Mouse (Mus musculus) erythroid progenitor cell, adult 5-6 weeks (primary cell): Measurements from ENCODE around the gene Gng7. TPM values are rescaled to one million over a fixed set of nuclear protein-coding genes. Genes with fewer than 3 reads are reported as not detected.
"Not testable (repeated sequence)": the region's sequence is repeated elsewhere in the genome, so short reads cannot be mapped to it uniquely, and the experiment has no call there.

ENCODE experiments used
- ATAC-seq: replicated peaks from 2 replicates; pipeline ENCODE4 v1.8.0; 2016; ENCODE audit warnings: moderate number of reproducible peaks, mild to moderate bottlenecking, moderate TSS enrichment, inconsistent platforms; ENCODE audit not compliant: poor library complexity, low FRiP score, severe bottlenecking
- total RNA-seq, 2 experiments: library from RNA; stranded (forward) in 1 of 2; stranded (reverse) in 1 of 2; fragments of 150-400 nt in 1 of 2; fragments of 186-747, 209-891 nt in 1 of 2; gene quantifications; 2 replicates each; pipeline versions ENCODE4 v1.2.3 to v1.2.4; 2015 to 2017; ENCODE audit warnings: low replicate concordance in 2 of 2

The Gng7 gene
- total RNA-seq (2015; ENCODE audit: low replicate concordance) (not detected in 2 replicates), total RNA-seq (2017; ENCODE audit: low replicate concordance) (0.38 and 0.90 TPM in 2 replicates)

DNA sequence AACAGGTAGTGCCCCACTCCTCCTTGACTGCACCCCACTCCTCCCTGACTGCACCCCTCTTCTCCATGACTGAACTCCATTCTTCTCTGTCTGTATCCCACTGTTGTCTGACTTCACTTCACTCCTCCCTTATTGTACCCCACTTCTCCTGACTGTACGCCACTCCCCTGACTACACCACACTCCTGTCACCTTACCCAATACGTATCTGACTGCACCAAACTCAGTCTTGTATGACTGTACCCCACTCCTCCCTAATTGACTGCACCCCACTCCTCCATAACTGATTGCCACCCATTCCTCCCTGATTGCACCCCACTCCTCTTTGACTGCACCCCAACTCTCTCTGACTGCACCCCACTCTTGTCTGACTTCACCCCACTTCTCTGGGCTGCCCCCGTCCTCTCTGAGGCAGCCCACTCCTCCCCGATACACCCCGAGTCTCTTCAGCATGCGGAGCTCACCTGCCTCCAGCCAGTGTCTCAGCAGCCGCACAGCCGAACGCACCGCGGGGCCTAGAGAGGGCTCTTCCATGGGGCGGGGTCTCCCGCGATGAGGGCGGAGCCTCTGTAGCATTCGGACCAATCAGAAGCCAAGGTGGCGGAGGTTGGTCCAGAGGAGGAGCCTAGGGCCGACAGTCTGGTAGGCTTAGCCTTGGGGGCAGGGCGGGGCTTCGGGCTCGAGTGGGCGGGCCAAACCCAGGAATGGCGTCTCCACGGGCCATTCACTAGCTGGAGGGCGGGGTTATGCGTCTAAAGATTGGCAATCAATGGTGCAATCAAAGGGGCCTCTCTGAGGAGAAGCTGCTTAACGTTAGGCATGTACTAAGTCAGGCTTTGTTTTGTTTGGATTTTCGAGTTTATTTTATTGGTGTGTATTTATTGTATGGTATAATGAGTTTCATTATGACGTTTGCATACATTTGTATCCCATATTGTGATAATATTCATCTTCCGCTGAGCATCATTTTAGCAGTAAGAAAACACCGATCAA, at the start of gene Gng7:
Gng7 (minus strand) TSS at position 553 of the 992 bp plus-strand sequence.
- peak; percentile 72 for ATAC-seq

DNA sequence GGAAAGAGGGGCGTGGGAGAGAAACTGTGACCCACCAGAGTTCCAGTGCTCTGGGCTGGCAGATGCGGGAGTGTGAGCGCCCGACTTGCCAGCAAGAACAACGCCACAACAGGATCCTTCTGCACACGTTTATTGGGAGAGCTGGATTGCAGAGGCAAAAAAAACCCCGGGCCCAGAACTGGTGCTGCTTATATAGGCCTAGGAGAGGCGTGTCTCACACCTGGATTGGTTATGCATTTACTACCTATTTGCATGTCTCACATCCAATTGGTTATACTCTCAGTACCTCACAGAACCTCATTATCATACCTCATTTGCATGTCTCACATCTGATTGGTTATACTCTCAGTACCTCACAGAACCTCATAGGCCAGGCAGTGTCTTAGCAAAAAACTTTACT, 49.8 kb upstream of the Gng7 start:
- not testable (repeated sequence) for ATAC-seq

DNA sequence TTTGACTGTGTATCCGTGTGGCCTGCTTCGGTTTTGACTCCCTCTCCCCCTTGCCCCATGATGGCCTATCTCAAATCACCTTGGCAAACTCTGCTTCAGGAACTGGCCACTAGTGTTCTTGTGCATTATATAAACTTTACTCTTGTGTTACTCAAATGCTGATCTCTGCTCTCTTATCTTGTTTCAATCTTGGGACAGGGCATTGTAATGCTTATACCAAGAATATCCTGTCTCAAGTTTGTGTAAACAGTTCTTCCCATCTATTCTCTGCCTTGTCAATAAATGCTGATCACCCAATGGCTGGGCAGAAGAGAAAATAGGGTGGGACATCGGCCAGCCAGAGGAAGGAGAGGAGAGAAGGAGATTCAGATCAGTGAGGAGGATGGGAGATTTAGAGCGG, 48.0 kb upstream of the Gng7 start:
- no peak for ATAC-seq

DNA sequence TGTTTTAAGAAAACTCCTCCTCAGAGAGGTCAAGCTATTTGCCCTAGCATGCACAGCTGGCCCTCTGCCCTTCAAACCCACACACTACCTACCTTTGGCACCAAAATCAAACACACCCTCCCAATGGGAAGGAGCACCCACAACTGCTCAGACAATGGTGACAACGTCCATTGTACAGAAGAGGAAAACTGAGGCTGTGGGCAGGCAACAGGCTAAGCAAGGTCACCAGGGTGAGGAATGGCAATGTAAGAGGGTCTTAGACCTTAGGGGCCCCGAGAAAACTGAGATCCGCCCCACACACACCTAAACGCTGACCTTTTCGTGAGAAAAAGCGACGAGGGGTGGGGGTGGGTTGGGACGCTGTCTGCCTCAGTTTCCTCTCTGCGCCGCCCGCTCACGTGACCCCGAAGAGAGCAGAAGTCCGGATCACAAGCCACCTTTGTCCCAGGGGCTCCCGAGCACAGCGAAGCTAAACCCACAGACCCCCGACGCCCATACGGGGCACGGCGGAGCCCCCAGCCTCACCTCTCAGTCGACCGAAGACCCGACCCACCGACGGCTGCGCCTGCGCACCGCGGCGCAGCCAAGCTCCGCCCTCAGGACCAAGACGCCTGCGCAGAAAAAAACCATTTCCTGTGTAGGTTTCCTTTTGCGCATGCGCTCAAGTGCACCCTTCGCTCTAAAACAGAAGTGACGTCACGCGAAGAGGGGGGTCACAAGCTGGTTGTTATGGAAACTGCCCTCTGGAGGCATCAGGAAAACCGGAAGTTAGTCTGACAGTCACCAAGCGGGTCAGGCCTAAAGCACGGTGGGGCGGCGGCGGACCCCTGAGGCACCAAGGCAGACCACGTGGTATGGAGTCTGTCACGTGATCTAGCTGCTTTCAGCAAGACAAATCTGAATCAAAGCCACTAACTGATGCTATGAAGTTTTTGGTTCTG, 45.1 kb upstream of the Gng7 start, which contains the start of gene Sgta:
Sgta (minus strand) TSS at position 579 of the 941 bp plus-strand sequence.
- ATAC-seq, result peak; percentile 89

DNA sequence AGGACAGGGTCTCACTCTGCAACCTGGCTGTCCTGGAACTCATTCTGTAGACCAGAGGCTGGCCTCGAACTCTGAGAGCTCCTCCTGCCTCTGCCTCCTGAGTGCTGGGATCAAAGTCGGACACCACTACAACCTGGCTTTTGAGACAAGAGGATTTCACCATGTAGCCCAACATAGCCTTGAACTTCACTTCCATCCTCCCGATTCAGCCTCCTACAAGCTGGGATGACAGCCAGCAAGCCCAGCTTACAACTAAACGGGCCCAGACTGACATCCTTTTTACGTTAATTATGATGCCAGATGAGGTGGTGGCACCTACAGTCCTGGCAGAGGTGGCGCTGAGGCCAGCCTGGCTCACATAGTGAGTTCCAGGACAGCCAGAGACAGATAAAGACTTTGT, 44.2 kb upstream of the Gng7 start:
- no peak for ATAC-seq

DNA sequence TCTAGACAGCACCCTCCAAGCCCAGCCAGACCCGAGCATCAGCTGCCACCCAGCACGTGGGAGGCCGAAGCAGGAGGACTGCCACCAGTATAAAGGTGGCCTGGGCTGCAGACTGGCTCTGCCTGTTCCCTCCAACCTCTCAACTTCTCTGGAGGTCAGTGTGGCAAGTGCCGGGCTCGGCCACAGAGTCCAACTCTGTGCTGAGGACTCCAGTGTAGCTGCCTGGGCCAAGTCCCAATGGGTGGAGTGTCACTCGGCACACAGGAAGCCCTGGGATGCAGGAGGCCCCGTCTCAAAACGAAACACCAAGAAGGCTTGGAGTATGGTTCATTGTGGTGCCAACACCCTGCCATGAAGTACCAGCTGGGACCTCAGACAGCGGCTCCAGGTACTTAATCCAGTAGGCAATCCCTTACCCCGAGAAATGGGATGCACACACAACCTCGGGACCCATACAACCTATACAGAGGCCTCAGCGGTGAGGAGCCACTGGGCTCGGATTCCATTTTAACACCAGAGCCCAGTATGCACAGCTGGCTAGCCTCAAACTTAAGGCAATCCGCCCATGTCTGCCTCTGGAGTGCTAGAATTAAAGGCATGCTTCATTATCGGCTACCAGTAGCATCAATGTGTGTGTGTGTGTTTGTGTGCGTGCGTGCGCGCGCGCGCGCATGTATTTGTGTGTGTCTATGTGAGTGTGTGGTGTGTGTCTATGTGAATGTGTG, 42.8 kb upstream of the Gng7 start:
- ATAC-seq, result no peak

DNA sequence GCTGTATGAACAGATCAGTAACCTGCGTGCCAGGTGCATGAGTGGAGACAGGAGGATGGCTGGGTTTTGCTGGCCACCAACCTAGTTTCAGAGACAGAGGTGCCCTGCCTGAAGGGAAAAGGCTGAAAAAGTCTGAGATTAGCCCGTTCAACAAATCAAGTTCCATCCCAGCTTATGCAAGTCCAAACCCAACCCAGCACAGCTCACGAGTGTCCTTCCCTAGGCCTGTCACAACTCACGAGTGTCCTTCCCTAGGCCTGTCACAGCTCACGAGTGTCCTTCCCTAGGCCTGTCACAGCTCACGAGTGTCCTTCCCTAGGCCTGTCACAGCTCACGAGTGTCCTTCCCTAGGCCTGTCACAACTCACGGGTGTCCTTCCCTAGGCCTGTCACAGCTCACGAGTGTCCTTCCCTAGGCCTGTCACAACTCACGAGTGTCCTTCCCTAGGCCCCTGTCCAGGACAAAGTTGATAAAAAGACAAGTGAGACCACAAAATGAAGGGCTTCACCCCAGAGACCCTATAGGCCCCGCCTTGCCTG, 41.1 kb upstream of the Gng7 start:
- not testable (repeated sequence) for ATAC-seq

DNA sequence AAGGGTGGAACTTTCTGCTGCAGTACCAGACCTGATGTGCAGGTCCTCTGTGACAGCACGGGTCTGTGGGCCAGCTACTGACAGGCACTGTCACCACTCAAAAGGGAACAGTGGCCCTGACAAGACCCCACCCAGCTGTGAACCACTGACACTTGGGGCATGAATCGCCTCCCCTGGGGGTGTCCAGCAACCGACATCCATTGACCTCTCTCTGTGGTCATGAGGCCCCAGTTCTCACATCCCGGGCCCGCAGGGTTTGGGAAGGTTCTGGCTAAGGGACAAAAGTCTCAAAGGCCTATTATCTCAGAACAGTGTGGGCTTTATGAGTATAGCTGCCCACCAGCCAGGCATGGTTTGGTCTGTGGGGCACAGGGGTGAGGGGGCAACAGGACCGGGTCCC, 40.4 kb upstream of the Gng7 start:
- no peak for ATAC-seq

DNA sequence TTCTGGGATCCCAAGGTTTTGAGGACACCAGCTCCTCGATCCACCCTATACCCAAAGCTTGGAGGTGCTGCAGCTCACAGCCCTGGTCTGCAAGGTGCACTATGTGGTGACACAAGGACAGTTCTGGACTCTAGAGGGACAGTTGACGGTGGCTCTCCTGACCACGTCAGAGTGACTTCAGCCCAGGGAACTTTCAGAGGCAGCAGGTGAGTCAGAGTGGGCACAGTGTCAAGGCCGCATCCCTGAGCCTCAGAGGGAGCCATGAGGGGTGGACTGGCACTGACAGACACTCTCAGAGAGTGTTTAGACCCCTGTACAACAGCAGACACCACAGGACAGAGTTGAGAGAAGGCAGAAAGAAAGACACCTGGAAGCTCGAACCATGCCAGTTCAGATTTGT, 37.8 kb upstream of the Gng7 start:
- ATAC-seq, result no peak

DNA sequence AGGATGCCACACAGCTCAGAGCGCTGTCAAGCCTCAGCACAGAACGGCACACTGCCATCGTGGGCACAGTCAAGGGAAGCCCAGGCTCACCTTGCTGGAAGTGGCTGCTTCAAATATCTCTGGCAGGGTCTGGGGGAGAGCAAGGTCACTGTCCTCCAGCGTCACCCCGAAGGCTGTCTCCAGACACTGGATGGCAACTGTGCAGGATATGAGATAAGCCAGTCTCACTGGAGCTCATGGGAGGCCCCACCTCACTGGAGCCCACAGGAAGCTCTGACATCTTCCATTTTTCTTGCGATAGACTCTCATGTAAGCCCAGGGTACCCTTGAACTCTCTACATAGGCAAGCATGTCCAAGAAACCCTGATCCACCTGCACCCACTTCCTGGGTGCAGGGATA, 36.4 kb upstream of the Gng7 start:
- no peak for ATAC-seq

DNA sequence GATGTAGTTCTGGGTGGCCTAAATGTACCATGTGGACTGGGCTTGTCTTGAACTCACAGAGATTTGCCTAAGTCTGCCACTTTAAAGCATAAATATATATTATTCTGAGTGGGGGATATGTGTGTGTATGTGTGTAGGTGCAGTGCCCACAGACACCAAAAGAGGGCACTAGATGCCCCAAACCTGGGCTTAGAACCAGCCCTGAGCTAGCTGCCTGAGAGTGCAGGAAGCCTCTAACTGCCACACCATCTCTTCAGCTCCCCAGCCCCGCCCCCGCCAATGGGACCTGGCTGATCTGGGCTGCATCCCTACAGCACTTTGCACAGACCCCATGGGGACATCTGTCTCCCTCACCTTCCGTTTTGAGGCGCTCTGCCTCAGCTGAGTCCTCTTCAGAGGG, 35.9 kb upstream of the Gng7 start:
- ATAC-seq, result no peak

DNA sequence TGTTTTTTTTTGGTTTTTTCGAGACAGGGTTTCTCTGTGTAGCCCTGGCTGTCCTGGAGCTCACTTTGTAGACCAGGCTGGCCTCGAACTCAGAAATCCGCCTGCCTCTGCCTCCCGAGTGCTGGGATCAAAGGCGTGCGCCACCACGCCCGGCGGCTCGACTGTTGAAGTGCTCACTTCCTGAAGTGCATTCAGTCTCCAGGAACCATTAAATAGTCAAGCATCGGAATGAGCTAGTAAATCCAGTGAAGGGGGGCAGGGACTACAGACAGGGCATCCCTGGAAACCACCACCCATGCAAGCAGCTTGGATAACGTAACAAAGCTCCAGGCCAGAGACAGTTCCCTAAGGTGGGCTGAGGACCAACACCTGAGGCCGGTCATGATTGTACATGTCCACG, 30.5 kb upstream of the Gng7 start:
- ATAC-seq, result not testable (repeated sequence)

DNA sequence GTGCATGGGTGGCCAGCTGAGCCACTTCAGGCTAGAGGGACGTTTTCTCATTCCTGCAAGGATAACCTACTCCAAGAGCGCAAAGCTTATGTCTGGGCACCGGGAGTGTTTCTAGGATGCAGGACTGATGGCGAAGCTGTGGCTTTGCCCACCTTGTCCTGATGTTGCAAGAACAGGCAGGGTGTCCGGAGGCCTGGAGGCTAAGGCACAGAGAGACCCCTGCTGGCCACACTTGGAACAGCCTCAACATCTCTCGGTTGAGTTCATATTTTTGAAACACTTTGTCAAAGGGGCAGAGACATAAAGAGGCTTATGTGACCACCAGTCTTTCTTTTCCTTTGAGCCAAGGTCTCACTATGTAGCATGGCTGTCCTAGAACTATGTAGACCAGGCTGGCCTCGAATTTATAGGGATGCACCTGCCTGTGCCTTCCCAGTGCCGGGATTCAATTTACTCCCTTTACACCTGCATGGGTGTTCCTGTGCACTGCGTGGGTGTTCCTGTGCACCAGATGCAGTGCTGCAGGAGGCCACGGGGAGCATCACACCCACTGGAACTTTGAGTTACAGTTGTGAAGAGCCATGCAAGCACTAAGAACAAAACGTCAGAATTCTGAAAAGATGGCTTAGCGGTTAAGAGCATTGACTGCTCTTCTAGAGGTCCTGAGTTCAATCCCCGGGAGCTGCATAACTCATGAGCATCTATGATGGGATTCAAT, 26.9 kb upstream of the Gng7 start:
- peak; percentile 53 for ATAC-seq

DNA sequence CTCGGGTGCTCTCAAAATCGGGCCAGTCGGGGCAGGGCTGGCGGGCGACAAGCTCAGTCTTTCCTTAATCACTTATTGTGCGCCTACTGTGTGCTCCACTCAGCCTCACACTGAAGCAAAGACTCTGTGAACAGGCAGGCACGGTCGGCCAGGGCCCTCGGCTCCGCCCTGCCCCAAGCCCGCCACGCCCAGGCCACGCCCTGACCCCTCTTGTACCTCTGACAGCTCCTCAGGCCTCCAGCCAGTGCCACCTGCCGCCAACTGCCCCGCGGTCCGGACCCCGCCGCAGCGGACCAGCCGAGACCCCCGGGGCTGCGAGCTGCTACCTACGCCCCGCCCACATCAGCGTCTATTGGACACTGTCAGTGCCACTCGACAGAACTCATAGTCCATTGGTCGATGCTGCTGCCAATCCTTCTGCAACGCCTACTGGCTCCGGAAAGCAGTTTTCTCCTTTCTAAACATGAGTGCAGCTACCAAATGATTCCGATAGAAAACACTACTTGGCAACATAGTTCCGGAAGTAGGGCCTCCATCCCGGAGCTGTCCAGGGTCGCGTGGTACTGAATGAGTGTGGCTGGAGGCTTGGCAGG, 22.3 kb upstream of the Gng7 start, which contains the start of gene Slc39a3:
Slc39a3 (minus strand) TSS at position 439 of the 593 bp plus-strand sequence.
- ATAC-seq, result peak; percentile 93

DNA sequence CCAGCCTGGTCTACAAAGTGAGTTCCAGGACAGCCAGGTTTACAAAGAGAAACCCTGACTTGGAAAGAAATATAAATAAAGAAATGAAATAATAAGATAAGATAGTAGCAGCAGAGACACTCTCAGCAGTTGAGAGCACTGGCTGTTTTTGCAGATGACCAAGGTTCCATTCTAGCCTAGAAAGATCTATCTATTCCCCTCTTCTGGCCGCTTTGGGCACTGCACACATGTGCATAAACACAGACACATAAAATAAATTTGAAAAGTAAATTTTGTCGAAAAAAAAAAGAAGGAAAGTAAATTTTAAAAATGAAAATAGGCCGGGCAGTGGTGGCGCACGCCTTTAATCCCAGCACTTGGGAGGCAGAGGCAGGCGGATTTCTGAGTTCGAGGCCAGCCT, 21.5 kb upstream of the Gng7 start:
- ATAC-seq, result no peak

DNA sequence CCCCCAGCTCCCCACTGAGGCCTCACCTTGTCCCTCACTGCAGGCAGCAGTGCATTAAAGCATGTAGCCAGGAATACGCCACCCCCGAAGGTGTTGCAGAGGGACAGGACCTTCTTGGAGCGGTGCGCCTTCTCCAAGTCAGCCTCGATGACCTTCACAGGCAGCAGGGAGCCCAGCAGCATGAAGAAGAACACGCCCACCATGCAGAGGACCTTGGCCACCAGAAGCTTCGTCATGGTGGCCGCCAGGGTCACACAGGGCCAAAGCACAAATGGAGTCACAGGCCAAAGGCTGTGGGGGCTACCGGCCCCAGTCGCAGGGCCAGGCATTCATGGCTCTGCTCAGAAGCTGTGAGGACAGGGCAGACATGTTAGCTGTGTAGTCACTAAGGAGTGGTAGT, 18.8 kb upstream of the Gng7 start:
- ATAC-seq, result no peak

DNA sequence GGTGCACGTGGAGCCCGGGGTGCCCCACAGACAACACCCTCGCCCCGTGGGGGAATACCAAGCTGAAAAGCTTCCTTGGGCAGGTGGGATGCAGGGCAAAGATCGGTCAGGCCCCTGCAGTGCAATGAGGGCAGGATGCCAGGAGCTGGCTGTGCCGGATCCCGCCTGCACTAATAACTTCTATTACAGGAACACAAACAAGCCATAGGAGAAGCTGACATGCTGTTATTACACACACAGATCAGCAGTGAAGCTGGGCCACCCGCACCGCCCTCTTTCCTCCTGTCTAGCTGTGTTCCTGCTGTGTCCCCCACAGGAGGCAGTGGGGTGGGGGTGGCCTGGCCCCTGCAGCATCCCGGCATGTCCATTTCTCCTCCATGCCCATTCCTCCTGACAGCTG, 14.3 kb upstream of the Gng7 start:
- ATAC-seq, result no peak

DNA sequence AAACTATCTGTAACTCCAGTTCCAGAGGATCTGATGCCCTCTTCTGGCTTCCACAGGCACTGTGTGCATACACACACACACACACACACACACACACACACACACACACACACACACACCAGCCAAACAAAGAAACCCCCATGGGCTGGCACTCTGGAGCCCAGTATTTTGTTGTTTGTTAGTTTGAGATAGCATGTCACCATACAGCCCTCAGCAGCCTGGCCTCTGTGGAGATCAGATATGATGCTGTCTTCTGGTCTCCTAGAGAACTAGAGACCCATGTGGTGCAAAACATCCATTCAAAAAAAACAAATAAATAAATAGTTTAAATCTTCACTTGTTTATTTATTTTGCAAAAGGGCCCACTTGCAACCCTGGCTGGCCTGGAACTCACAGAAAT, 13.5 kb upstream of the Gng7 start:
- ATAC-seq, result no peak
